Mouse (Mus musculus) E14TG2a.4 (cell line): ENCODE results near the gene Trpm4.
A peak's percentile ranks its signal among the peaks of the same experiment; 100 is the strongest.

Experiments used
- H3K27me3 ChIP-seq: 2 replicates; pipeline ENCODE4 v1.6.1; 2014; ENCODE audit warnings: low read length, control low read depth; ENCODE audit not compliant: insufficient read depth
- H3K36me3 ChIP-seq: 2 replicates; pipeline ENCODE4 v1.6.1; 2014; ENCODE audit warnings: low read length, control low read depth; ENCODE audit not compliant: insufficient read depth
- H3K4me1 ChIP-seq: replicated peaks from 2 replicates; pipeline ENCODE4 v1.6.1; 2014; ENCODE audit warnings: low read depth, low read length, control low read depth
- H3K4me3 ChIP-seq: replicated peaks from 2 replicates; pipeline ENCODE4 v1.5.1; 2014; ENCODE audit warnings: mild to moderate bottlenecking, low read length
- H3K9me3 ChIP-seq: 2 replicates; pipeline ENCODE4 v1.6.1; 2014; ENCODE audit warnings: low read length, control low read depth
- CTCF ChIP-seq: conservative IDR thresholded peaks from 2 replicates; pipeline ENCODE4 v1.5.1; 2014; ENCODE audit warnings: low read length
- NANOG ChIP-seq: IDR thresholded peaks from 2 replicates; pipeline ENCODE4 v1.6.1; 2014; ENCODE audit warnings: borderline replicate concordance, low read length, mixed read lengths
- POU5F1 ChIP-seq: IDR thresholded peaks from 2 replicates; pipeline ENCODE4 v1.6.1; 2014; ENCODE audit warnings: low read length, borderline replicate concordance

Trpm4 gene

GRCm38 (mm10) chr7:45340066-45340442 lies 6.5 kb upstream of the Trpm4 start:
- TF ChIP-seq POU5F1 (no peak), NANOG (no peak), CTCF (no peak)
- H3K9me3 ChIP-seq, result peaks cover 8% of the 10 kb centered on the region; the same call in 1 of the 2 replicates
- H3K27me3 ChIP-seq, result peaks cover 3% of the 10 kb centered on the region; the same call in 1 of the 2 replicates
- peaks cover 77% of the 10 kb centered on the region for H3K4me1 ChIP-seq
- H3K36me3 ChIP-seq, result peaks cover 5% of the 10 kb centered on the region; the same call in 1 of the 2 replicates
- H3K4me3 ChIP-seq, result peak overlapping the region; percentile 79

- peaks cover 5% of the 10 kb centered on the region; the same call in 1 of the 2 replicates for H3K36me3 ChIP-seq
- peaks cover 3% of the 10 kb centered on the region; the same call in 1 of the 2 replicates for H3K27me3 ChIP-seq
- peak overlapping the region; percentile 79 for H3K4me3 ChIP-seq
- H3K4me1 ChIP-seq, result peaks cover 82% of the 10 kb centered on the region
- TF ChIP-seq CTCF, result no peak
- TF ChIP-seq NANOG, result no peak
- TF ChIP-seq POU5F1, result no peak
- peaks cover 8% of the 10 kb centered on the region; the same call in 1 of the 2 replicates for H3K9me3 ChIP-seq
These were observed 6.0 kb upstream of the Trpm4 start for GRCm38 (mm10) chr7:45339410-45340065.

- H3K27me3 ChIP-seq, result peaks cover 3% of the 10 kb centered on the region; the same call in 1 of the 2 replicates
These were observed 4.8 kb upstream of the Trpm4 start for GRCm38 (mm10) chr7:45338161-45338911.

GRCm38 (mm10) chr7:45337469-45337868 lies 3.9 kb upstream of the Trpm4 start:
- peaks cover 8% of the 10 kb centered on the region; the same call in 1 of the 2 replicates for H3K9me3 ChIP-seq
- peaks cover 5% of the 10 kb centered on the region; the same call in 1 of the 2 replicates for H3K36me3 ChIP-seq
- peaks cover 80% of the 10 kb centered on the region for H3K4me1 ChIP-seq
- H3K4me3 ChIP-seq, result peak overlapping the region; percentile 39; the same call in 1 of the 2 replicates
- TF ChIP-seq NANOG, result no peak
- no peak for TF ChIP-seq POU5F1
- TF ChIP-seq CTCF, result no peak
- peaks cover 3% of the 10 kb centered on the region; the same call in 1 of the 2 replicates for H3K27me3 ChIP-seq

More at GRCm38 (mm10) chr7:45338161-45338911, 4.8 kb upstream of the Trpm4 start:
- Histone ChIP-seq H3K4me3 (peak overlapping the region; percentile 79), H3K4me1 (peaks cover 84% of the 10 kb centered on the region), H3K9me3 (peaks cover 8% of the 10 kb centered on the region; the same call in 1 of the 2 replicates), H3K36me3 (peaks cover 5% of the 10 kb centered on the region; the same call in 1 of the 2 replicates)
- TF ChIP-seq CTCF (no peak), NANOG (no peak), POU5F1 (no peak)

GRCm38 (mm10) chr7:45336319-45336718 lies 2.7 kb upstream of the Trpm4 start:
- peaks cover 9% of the 10 kb centered on the region; the same call in 1 of the 2 replicates for H3K36me3 ChIP-seq
- TF ChIP-seq POU5F1 (no peak), CTCF (no peak), NANOG (no peak)
- peaks cover 80% of the 10 kb centered on the region for H3K4me1 ChIP-seq
- no peak overlapping the region for H3K4me3 ChIP-seq
- H3K27me3 ChIP-seq, result peaks cover 3% of the 10 kb centered on the region; the same call in 1 of the 2 replicates
- H3K9me3 ChIP-seq, result peaks cover 8% of the 10 kb centered on the region; the same call in 1 of the 2 replicates

GRCm38 (mm10) chr7:45335056-45335455 lies 1.5 kb upstream of the Trpm4 start, which contains the start of gene Hrc:
Gene Hrc (plus strand): TSS chr7:45335290.
- H3K4me1 ChIP-seq, result peaks cover 76% of the 10 kb centered on the region
- H3K27me3 ChIP-seq, result peaks cover 3% of the 10 kb centered on the region; the same call in 1 of the 2 replicates
- TF ChIP-seq NANOG (no peak), CTCF (no peak), POU5F1 (no peak)
- peaks cover 14% of the 10 kb centered on the region for H3K36me3 ChIP-seq
- H3K4me3 ChIP-seq, result peak within 1 kb of the TSS; percentile 90; the same call in 1 of the 2 replicates
- H3K9me3 ChIP-seq, result peaks cover 8% of the 10 kb centered on the region; the same call in 1 of the 2 replicates

GRCm38 (mm10) chr7:45334605-45335004 lies 1.0 kb upstream of the Trpm4 start:
- TF ChIP-seq CTCF, result no peak
- TF ChIP-seq NANOG, result no peak
- TF ChIP-seq POU5F1, result no peak
- Histone ChIP-seq H3K36me3 (peaks cover 13% of the 10 kb centered on the region), H3K4me1 (peaks cover 72% of the 10 kb centered on the region), H3K4me3 (no peak overlapping the region), H3K27me3 (peaks cover 3% of the 10 kb centered on the region; the same call in 1 of the 2 replicates), H3K9me3 (peaks cover 8% of the 10 kb centered on the region; the same call in 1 of the 2 replicates)

GRCm38 (mm10) chr7:45332685-45333425 lies 725 bp downstream of the Trpm4 start:
- H3K36me3 ChIP-seq, result peaks cover 20% of the 10 kb centered on the region
- no peaks in the 10 kb centered on the region for H3K9me3 ChIP-seq
- H3K4me1 ChIP-seq, result peaks cover 54% of the 10 kb centered on the region
- peak overlapping the region; percentile 90 for H3K4me3 ChIP-seq
- TF ChIP-seq CTCF (no peak), NANOG (no peak), POU5F1 (no peak)
- peaks cover 3% of the 10 kb centered on the region; the same call in 1 of the 2 replicates for H3K27me3 ChIP-seq
